Mouse (Mus musculus): ENCODE measurements around the gene M6pr.
A peak's percentile ranks its signal among the peaks of the same experiment; 100 is the strongest.

Gene M6pr

DNA sequence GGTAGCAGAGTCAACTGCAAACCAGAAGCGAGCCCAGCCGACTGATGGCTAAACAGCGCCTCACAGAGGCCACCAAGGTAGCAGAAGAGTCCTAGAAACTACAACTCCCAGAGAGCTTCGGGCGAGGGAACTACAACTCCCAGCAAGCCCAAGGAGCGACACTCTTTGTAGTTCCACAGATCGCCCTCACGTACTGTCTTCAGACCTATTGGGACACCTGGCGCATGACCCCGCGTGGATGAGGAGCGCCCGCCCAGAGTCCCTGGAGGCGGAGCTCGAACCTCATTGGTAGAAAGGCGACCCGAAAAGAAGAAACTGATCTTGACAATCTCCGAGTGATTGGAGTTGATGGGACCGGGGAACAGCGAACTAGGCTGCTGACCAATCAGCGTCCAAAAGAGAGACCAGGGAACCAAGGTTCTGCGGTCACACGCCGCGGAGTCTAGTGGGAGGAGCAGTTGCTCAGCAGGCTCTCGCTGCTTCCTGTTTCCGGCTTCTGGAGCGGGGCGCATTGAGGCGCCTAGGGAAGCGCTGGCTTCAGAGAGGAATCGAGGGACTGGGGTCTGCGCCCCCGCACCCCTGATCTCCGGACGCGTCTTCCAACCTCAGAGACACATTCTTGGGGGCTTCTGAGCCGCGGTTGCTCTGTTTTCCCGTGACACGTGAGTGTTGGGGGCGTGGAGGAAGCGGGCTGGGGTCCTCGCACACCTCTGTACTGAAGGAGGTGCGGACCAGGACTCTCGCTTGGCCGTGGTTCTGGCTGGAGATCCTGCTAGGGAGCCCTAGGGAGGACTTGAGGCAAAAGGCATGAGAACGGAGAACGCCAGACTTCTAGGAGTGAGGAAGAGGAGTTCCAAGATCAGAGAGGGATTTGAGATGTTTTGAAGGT is at the start of gene M6pr:
M6pr (plus strand) TSS at position 216 of the 889 bp plus-strand sequence.
- DNase-seq: peak; percentile 94 to 96

GRCm38 (mm10) chr6:122262543-122262942 is 46.0 kb upstream of the M6pr start:
- no peak for DNase-seq

DNA sequence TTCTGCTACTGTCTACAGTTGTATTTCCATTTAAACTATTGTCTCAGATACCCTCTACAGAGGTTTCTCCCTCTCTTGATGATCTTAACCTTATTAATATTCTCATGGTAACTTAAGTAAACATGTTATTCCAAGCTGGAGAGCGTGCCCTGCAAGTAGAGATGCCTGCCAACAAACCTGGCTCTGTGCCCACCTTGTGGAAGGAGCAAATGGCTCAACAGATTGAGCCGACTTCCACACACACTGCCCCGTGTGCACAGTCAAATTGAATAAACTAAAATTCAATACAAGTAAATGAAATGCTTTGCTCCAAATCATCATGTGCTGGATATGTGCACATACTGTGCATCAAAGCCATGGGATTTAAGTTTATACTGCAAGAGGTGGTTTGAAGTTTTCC is 40.0 kb upstream of the M6pr start:
- DNase-seq: peak; percentile 97 to 99

GRCm38 (mm10) chr6:122269170-122269569 is 39.4 kb upstream of the M6pr start:
- peak in 1 of 2 experiments; percentile 11 for DNase-seq

DNA sequence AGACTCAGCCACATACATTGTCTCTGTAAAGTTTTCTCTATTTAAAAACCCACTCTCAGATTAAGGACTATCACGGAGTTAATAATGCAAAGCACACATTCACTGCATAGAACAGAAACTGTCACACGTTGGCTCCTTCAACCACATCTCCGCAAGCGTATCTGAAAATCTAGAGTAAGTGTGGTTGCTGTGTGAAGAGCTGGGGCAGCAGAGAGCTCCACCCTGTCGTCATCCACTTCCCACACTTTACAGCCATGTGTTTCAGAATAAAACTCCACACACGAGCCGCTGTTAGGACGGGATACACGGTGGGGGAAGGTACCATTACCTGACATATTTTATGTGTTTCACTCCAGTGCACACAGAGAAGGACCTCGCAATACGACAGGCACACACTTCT is 38.4 kb upstream of the M6pr start:
- no peak for DNase-seq

- DNase-seq: no peak
These were observed 34.0 kb upstream of the M6pr start for GRCm38 (mm10) chr6:122274546-122274945.

DNA sequence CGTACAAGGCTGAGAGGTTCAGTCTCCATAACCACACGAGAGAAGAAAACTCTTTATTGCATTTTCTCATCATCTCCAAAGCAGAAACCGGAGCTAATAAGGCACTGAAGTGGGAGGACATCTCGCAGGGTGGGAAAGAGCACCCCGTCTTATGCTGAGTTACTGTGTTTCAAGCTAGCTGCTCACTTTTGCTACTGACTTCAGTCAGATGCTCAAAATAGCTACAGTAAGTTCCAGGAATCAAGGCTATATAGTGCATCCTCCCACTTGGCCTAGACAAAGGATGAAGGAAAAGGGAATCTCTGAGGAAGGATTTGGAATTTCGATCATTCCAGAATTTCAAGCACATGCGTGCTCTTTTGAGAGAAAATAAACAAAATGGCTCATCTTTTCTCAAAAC is 32.0 kb upstream of the M6pr start:
- no peak for DNase-seq

DNA sequence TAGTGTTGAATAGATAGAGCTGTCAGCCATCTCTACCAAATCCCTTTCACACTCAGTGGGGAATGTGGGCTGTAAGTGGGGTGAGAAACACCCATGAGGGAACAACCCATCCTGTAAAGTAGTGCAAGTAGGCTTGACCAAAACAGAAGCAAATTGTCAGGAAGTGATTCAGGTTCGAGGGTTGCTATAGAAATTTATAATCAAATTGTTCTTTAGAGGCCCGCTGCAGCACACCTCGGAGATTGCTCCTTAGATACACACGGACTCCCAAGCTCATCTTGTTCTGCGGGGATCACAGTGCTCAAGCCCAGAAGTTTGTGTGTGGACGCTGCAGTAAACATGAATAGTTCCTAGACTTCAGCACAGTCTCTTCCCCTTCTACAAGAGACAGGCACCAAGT is 25.7 kb upstream of the M6pr start, which contains the start of gene Klrg1:
Klrg1 (minus strand) TSS at position 101 of the 400 bp plus-strand sequence.
- no peak for DNase-seq

- DNase-seq: no peak
These were observed 25.1 kb upstream of the M6pr start for GRCm38 (mm10) chr6:122283429-122283828.

DNA sequence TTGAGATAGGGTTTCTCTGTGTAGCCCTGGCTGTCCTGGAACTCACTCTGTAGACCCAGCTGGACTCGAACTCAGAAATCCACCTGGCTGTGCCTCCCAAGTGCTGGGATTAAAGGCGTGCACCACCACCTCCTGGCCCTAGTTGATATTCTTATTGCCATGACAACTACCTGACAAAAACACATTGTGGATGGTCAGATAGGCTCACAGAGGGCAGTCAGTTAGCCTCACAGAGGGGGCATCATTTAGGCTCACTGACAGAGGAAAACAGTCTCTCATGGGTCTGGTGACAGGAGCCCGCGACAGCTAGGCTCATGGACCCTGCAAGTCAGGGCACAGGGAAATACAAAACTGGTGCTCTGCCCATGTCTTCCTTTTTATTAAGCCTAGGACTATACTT is 24.2 kb upstream of the M6pr start:
- DNase-seq: no peak

DNA sequence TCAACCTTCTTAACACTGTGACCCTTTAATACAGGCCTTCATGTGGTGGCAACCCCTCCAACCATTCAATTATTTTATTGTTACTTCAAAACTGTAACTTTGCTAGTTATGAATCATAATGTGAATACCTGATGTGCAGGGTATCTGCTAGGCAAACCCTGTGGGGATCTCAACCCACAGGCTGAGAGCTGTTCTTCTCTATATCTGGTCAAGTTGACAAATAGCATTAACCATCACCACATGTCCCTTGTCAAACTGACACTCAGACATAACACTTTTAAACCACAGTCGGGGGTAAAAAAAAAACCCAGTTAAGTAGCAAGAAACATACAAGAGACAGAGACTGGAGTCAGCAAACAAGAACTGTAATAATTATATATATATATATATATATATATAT is 23.7 kb upstream of the M6pr start:
- no peak for DNase-seq

- peak; percentile 35 to 40 for DNase-seq
These were observed 20.3 kb upstream of the M6pr start for GRCm38 (mm10) chr6:122288263-122288662.

- DNase-seq: no peak
These were observed 19.2 kb upstream of the M6pr start for GRCm38 (mm10) chr6:122289313-122289712.

GRCm38 (mm10) chr6:122290253-122290652 is 18.3 kb upstream of the M6pr start:
- no peak for DNase-seq

DNA sequence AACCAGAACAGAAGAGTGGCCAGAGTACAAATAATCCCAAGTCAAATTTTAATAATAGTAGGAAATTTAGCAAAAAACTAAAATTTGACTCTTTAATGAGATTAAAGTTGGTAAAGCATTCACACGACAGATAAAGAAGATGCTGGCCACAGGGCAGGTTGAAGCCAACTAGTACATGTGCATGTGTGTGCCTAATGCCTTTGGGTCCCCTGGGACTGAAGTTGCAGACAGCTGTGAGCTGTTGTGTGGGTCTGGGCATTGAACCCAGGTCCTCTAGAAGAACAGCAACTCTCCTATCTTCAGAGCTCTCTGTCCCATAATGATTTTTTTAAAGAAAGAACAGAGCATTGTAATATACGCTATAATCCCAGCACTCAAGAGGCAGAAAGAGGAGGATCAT is 17.3 kb upstream of the M6pr start:
- no peak for DNase-seq

GRCm38 (mm10) chr6:122291735-122292134 is 16.8 kb upstream of the M6pr start:
- no peak for DNase-seq

DNA sequence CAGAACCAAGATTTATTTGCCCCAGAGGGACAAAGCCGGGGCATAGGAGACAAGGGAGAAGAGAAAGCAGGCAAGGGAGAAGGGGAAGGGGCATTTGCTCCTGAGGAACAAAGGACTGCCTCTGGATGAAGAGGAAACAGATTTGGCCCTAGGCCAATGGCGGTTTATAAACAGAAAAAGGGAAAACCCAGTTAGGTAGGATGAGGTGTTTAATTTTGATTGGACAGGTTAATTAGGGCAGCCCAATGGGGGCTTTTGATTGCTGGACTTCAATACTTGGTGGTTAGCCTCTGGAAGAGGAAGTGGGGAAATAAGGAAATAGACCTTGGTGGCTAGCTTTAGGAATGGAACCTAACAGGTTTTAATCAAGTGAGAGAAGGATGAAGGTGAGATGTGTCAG is 16.3 kb upstream of the M6pr start:
- no peak for DNase-seq

DNA sequence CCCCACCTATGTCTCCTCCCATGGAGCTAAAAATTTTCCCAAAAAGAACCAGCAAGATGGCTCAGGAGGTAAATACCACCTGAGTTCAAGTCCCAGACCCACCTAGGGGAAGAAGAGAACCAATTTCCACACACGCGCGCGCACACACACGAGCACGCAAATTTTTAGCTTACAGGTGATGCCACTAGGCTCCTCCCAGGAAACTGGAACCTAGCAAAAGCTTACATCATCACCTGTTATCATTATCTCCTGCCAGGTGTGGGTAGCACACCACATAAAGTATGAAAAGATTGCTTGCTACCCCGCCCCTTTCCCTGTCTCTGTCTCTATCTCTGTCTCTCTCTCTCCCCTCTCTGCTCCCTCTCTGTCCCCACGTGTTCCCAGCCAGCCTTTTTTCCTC is 15.4 kb upstream of the M6pr start:
- no peak for DNase-seq

- no peak for DNase-seq
These were observed 14.7 kb upstream of the M6pr start for GRCm38 (mm10) chr6:122293796-122294195.

- DNase-seq: no peak
These were observed 14.2 kb upstream of the M6pr start for GRCm38 (mm10) chr6:122294290-122294689.

- no peak for DNase-seq
These were observed 13.3 kb upstream of the M6pr start for GRCm38 (mm10) chr6:122295242-122295641.

GRCm38 (mm10) chr6:122296918-122297278 is 11.6 kb upstream of the M6pr start:
- no peak for DNase-seq

- DNase-seq: peak; percentile 46 to 51
These were observed 11.0 kb upstream of the M6pr start for GRCm38 (mm10) chr6:122297279-122298222.

DNA sequence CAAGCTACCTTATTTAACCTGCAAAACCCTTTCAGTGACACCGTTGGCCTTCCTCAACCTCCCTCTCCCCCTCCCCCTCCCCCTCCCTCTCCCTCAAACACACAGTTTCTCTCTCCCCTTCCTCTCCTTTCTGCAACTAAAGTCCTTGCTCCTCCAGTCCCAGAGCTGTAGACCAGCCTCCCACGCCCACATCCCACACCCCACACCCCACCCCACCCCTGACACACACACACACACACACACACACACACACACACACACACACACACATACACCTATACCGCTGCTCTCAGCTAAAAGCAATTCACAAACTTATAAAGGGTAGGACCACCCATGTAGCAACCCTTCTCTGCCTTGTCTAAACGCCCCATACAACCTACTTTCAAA is 10.3 kb upstream of the M6pr start:
- no peak for DNase-seq

Data from cerebellum, postnatal 14 days (tissue).